Mouse (Mus musculus) G1E (cell line): Measurements from ENCODE around the gene Ppp1r27. TPM values are rescaled to one million over a fixed set of nuclear protein-coding genes. Genes with fewer than 3 reads are reported as not detected.

Experiments
- ATAC-seq: 2 replicates; pipeline ENCODE4 v1.8.0; 2016; ENCODE audit warnings: mild to moderate bottlenecking; ENCODE audit not compliant: insufficient number of reproducible peaks, poor library complexity, low FRiP score, severe bottlenecking; ENCODE audit errors: extremely low read depth
- DNase-seq: peaks from one replicate; pipeline ENCODE4 v3.0.0; 2012; ENCODE audit warnings: low spot score
- H3K27me3 ChIP-seq: 2 replicates; pipeline ENCODE4 v1.6.1; 2012; ENCODE audit warnings: mild to moderate bottlenecking, low read length, inconsistent platforms; ENCODE audit not compliant: insufficient read depth
- H3K36me3 ChIP-seq: replicated peaks from 2 replicates; pipeline ENCODE3; 2012; ENCODE audit warnings: mild to moderate bottlenecking, inconsistent platforms
- H3K4me1 ChIP-seq: 2 replicates; pipeline ENCODE4 v1.6.1; 2012; ENCODE audit warnings: low read depth, low read length, inconsistent platforms, mixed read lengths; ENCODE audit not compliant: insufficient read depth
- H3K4me3 ChIP-seq: 2 replicates; pipeline ENCODE4 v1.5.1; 2012; ENCODE audit warnings: low read depth, mild to moderate bottlenecking, inconsistent platforms, low read length, moderate library complexity, mixed read lengths
- H3K9me3 ChIP-seq: replicated peaks from 2 replicates; pipeline ENCODE4 v1.6.1; 2012; ENCODE audit warnings: inconsistent platforms
- CTCF ChIP-seq: IDR thresholded peaks from 2 replicates; pipeline ENCODE4 v1.5.1; 2012; ENCODE audit warnings: low read depth, low read length, inconsistent platforms, mixed read lengths
- GATA1 ChIP-seq: IDR thresholded peaks from 2 replicates; pipeline ENCODE4 v1.6.1; 2012; ENCODE audit warnings: borderline replicate concordance, low read length, inconsistent platforms, mixed read lengths
- GATA2 ChIP-seq: IDR thresholded peaks from 2 replicates; pipeline ENCODE4 v1.6.1; 2012; ENCODE audit warnings: low read depth, low read length, inconsistent platforms, borderline replicate concordance
- POLR2AphosphoS5 ChIP-seq: IDR thresholded peaks from 2 replicates; pipeline ENCODE4 v1.6.1; 2012; ENCODE audit warnings: low read depth, low read length, inconsistent platforms; ENCODE audit not compliant: insufficient replicate concordance
- TAL1 ChIP-seq: conservative IDR thresholded peaks from 2 replicates; pipeline ENCODE4 v1.6.1; 2012; ENCODE audit warnings: low read depth, low read length, inconsistent platforms, mixed read lengths
- polyA plus RNA-seq: library from polyadenylated mRNA; stranded (reverse); fragments of >175 nt; gene quantifications from 2 replicates; pipeline ENCODE4 v1.2.3, GENCODE M21; 2012
- total RNA-seq, 2 experiments: library from RNA; stranded (forward) in 1 of 2; stranded (reverse) in 1 of 2; fragments of 200-1000 nt in 1 of 2; fragments of >200 nt in 1 of 2; fragmentation: Nextera tagmentation in 1 of 2; gene quantifications; 2 replicates each; pipeline ENCODE4 v1.2.3; 2014 to 2017

Gene Ppp1r27
- total and polyA plus RNA-seq, 3 experiments, result not detected

DNA sequence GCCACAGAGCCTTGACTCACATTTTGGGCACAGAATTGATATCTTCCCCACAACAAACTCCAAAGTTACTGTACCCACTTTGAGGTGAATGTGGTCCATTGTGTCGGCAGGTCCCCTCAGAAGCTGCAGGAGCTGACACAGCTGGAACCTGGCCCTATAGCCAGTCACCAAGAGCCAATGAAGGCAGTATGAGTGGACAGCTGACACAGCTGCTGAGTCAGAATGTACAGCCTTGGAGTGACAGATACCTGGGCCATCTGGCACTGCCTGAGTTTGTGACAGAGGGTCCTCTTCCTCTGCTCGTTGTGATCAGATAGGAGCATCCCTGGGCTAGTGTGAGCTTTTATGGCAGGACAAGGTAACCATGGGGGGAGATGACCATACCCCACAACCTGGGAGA is 4.3 kb upstream of the Ppp1r27 start:
- H3K9me3 ChIP-seq, result no peaks in the 10 kb centered on the region
- DNase-seq (no peak), ATAC-seq (no peak)
- H3K4me3 ChIP-seq, result no peak overlapping the region
- TF ChIP-seq GATA1, result no peak
- no peak for TF ChIP-seq POLR2AphosphoS5
- TF ChIP-seq GATA2, result no peak
- TF ChIP-seq TAL1, result no peak
- TF ChIP-seq CTCF, result no peak
- peaks cover 16% of the 10 kb centered on the region for H3K27me3 ChIP-seq
- H3K4me1 ChIP-seq, result peaks cover 14% of the 10 kb centered on the region
- peaks cover 32% of the 10 kb centered on the region for H3K36me3 ChIP-seq

GRCm38 (mm10) chr11:120554834-120555233 is 3.9 kb upstream of the Ppp1r27 start:
- Histone ChIP-seq H3K4me1 (peaks cover 18% of the 10 kb centered on the region), H3K36me3 (peaks cover 28% of the 10 kb centered on the region), H3K9me3 (no peaks in the 10 kb centered on the region), H3K27me3 (peaks cover 16% of the 10 kb centered on the region), H3K4me3 (no peak overlapping the region)
- TF ChIP-seq GATA2 (no peak), GATA1 (no peak), CTCF (no peak)
- ATAC-seq, result no peak
- DNase-seq, result no peak

GRCm38 (mm10) chr11:120552736-120553135 is 1.8 kb upstream of the Ppp1r27 start:
- no peaks in the 10 kb centered on the region for H3K9me3 ChIP-seq
- H3K4me3 ChIP-seq, result no peak overlapping the region
- H3K36me3 ChIP-seq, result peaks cover 23% of the 10 kb centered on the region
- H3K27me3 ChIP-seq, result peaks cover 16% of the 10 kb centered on the region
- DNase-seq (no peak), ATAC-seq (no peak)
- peaks cover 33% of the 10 kb centered on the region for H3K4me1 ChIP-seq
- TF ChIP-seq GATA1, result no peak
- no peak for TF ChIP-seq POLR2AphosphoS5
- no peak for TF ChIP-seq GATA2
- TF ChIP-seq TAL1, result no peak
- no peak for TF ChIP-seq CTCF

GRCm38 (mm10) chr11:120549986-120550809 is 734 bp downstream of the Ppp1r27 start:
- Histone ChIP-seq H3K4me1 (peaks cover 36% of the 10 kb centered on the region), H3K4me3 (peak overlapping the region; percentile 87), H3K36me3 (peaks cover 46% of the 10 kb centered on the region), H3K9me3 (no peaks in the 10 kb centered on the region), H3K27me3 (peaks cover 12% of the 10 kb centered on the region)
- TF ChIP-seq POLR2AphosphoS5 (no peak), GATA1 (no peak)
- ATAC-seq (no peak), DNase-seq (no peak)

DNA sequence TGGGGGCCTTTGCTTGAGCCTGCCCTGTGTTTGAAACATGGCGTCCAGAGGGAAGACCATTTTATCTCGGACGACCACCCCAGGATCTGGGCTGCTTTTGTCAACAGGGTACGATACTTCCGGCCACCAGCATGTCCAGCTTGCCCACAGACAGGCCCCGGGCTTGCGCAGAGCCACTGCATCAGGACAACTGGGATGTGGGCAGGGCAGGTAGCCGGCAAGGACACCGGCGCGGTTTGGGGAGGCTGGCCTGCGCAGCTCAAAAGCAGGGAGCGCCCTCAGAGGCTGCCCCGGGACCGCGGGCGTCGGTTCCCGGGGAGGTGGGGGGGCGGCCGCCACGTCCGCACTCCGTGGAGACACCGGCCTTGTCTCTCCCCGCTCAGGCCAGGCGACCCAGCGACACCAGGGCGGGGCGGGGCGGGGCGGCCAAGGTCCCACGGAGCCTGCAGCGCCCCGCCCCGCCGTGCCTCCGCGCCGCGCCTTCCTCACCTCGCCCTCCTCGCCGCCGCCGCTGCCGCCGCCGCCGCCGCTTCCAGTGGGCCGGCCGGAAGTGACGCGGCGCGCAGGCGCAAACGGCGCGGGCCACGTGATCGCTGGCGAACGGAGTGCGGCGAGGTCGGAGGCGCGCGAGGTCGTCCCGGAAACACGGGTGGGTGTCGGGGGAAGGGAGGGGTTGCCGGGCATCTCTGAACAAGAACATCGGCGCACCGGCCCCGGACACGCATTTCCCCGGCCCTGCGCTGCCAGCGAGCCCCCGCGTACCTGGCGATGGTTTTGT is 1.6 kb downstream of the Ppp1r27 start, which contains the start of gene Mcrip1:
TSS of gene Mcrip1 (minus strand) at position 560 of the 778 bp plus-strand sequence.
- peaks cover 36% of the 10 kb centered on the region for H3K4me1 ChIP-seq
- DNase-seq, result peak; percentile 85
- peaks cover 54% of the 10 kb centered on the region for H3K36me3 ChIP-seq
- H3K9me3 ChIP-seq, result no peaks in the 10 kb centered on the region
- TF ChIP-seq GATA2, result no peak
- no peak for TF ChIP-seq CTCF
- no peak for TF ChIP-seq GATA1
- TF ChIP-seq TAL1, result no peak
- peaks cover 3% of the 10 kb centered on the region; the same call in 1 of the 2 replicates for H3K27me3 ChIP-seq
- peak within 1 kb of the TSS; percentile 87 for H3K4me3 ChIP-seq
- ATAC-seq, result peak; percentile 54

- Histone ChIP-seq H3K9me3 (no peaks in the 10 kb centered on the region), H3K27me3 (peaks cover 3% of the 10 kb centered on the region; the same call in 1 of the 2 replicates), H3K4me3 (peak overlapping the region; percentile 87), H3K4me1 (peaks cover 36% of the 10 kb centered on the region), H3K36me3 (peaks cover 60% of the 10 kb centered on the region)
- DNase-seq, result no peak
- no peak for TF ChIP-seq POLR2AphosphoS5
- TF ChIP-seq CTCF, result no peak
- TF ChIP-seq GATA1, result no peak
- no peak for TF ChIP-seq GATA2
- TF ChIP-seq TAL1, result no peak
- ATAC-seq, result no peak
Measured at GRCm38 (mm10) chr11:120548786-120549167, 2.2 kb downstream of the Ppp1r27 start.
